Mouse (Mus musculus) intestine, embryonic 16.5 days (tissue): ENCODE measurements around the gene Adcy1. TPM values are rescaled to one million over a fixed set of nuclear protein-coding genes. Genes with fewer than 3 reads are reported as not detected.

Experiments used
- ATAC-seq: fragments of 200-750 bp; cut with Nextera tagmentation; 2 replicates; pipeline ENCODE4 v1.8.0; 2017; ENCODE audit warnings: moderate TSS enrichment, moderate library complexity
- H3K27ac ChIP-seq: fragments of 300-500 bp; sonication (generic); 2 replicates; pipeline ENCODE4 v1.5.1; 2014; ENCODE audit warnings: mild to moderate bottlenecking, low read length
- H3K27me3 ChIP-seq: fragments of 300-500 bp; sonication (generic); replicated peaks from 2 replicates; pipeline ENCODE4 v1.6.1; 2014; ENCODE audit warnings: low read length, control low read depth, mixed read lengths; ENCODE audit not compliant: control insufficient read depth, insufficient read depth
- H3K36me3 ChIP-seq: fragments of 300-500 bp; sonication (generic); 2 replicates; pipeline ENCODE4 v1.6.1; 2014; ENCODE audit warnings: low read length, control low read depth; ENCODE audit not compliant: control insufficient read depth, insufficient read depth
- H3K4me1 ChIP-seq: fragments of 300-500 bp; sonication (generic); 2 replicates; pipeline ENCODE4 v1.6.1; 2014; ENCODE audit warnings: low read length, control low read depth, mixed read lengths; ENCODE audit not compliant: control insufficient read depth, insufficient read depth
- H3K4me2 ChIP-seq: fragments of 300-500 bp; sonication (generic); 2 replicates; pipeline ENCODE4 v1.6.1; 2014; ENCODE audit warnings: low read depth, low read length, control low read depth
- H3K4me3 ChIP-seq: fragments of 300-500 bp; sonication (generic); 2 replicates; pipeline ENCODE4 v1.5.1; 2014; ENCODE audit warnings: mild to moderate bottlenecking, low read length
- H3K9ac ChIP-seq: fragments of 300-500 bp; sonication (generic); 2 replicates; pipeline ENCODE4 v1.6.1; 2014; ENCODE audit warnings: low read depth, low read length
- H3K9me3 ChIP-seq: fragments of 300-500 bp; sonication (generic); 2 replicates; pipeline ENCODE4 v1.6.1; 2016; ENCODE audit warnings: low read length, control low read depth; ENCODE audit not compliant: control insufficient read depth
- WGBS: fragments of 180-500 bp; shearing (Covaris S2); extraction: QIAGEN DNeasy Blood & Tissue Kit; methylation state at CpG from one replicate; pipeline ENCODE4 v1.1.7; 2014; 5-methylcytosine and 5-hydroxymethylcytosine counted together
- polyA plus RNA-seq: library from polyadenylated mRNA; unstranded; fragments of >200 nt; fragmentation: Nextera tagmentation; extraction: Ambion mirVana; gene quantifications from 2 replicates; pipeline ENCODE4 v1.2.1, GENCODE M21; 2015

The Adcy1 gene
- polyA plus RNA-seq, 1 experiment from 2014 or later: 0.68 TPM

- Histone ChIP-seq H3K4me3 (no peak overlapping the region), H3K4me1 (peaks cover 9% of the 10 kb centered on the region), H3K9me3 (no peaks in the 10 kb centered on the region), H3K27ac (no peak overlapping the region), H3K9ac (no peak overlapping the region), H3K36me3 (no peaks in the 10 kb centered on the region), H3K27me3 (peaks cover 4% of the 10 kb centered on the region), H3K4me2 (no peak overlapping the region)
- ATAC-seq: no peak
- WGBS: 88% methylated on average over 6 of the region's 6 CpGs
Measured at GRCm38 (mm10) chr11:7054662-7055265, 8.5 kb upstream of the Adcy1 start.

- H3K4me2 ChIP-seq: no peak overlapping the region; the same call in 1 of the 2 replicates
- WGBS: 21% methylated on average over 14 of the region's 14 CpGs
- peaks cover 9% of the 10 kb centered on the region for H3K4me1 ChIP-seq
- no peak overlapping the region for H3K4me3 ChIP-seq
- H3K27ac ChIP-seq: no peak overlapping the region; the same call in 1 of the 2 replicates
- no peaks in the 10 kb centered on the region for H3K36me3 ChIP-seq
- H3K9me3 ChIP-seq: no peaks in the 10 kb centered on the region
- no peak overlapping the region for H3K9ac ChIP-seq
- peaks cover 4% of the 10 kb centered on the region for H3K27me3 ChIP-seq
- peak; percentile 50; the same call in 1 of the 2 replicates for ATAC-seq
Measured at GRCm38 (mm10) chr11:7055455-7056017, 7.8 kb upstream of the Adcy1 start.

GRCm38 (mm10) chr11:7056121-7056520 lies 7.2 kb upstream of the Adcy1 start:
- peak overlapping the region; percentile 2; the same call in 1 of the 2 replicates for H3K4me2 ChIP-seq
- H3K9me3 ChIP-seq: no peaks in the 10 kb centered on the region
- peaks cover 4% of the 10 kb centered on the region for H3K27me3 ChIP-seq
- 19% methylated on average over 11 of the region's 11 CpGs for WGBS
- H3K9ac ChIP-seq: no peak overlapping the region
- H3K36me3 ChIP-seq: no peaks in the 10 kb centered on the region
- no peak overlapping the region for H3K27ac ChIP-seq
- H3K4me1 ChIP-seq: peaks cover 9% of the 10 kb centered on the region
- no peak; the same call in 1 of the 2 replicates for ATAC-seq
- no peak overlapping the region for H3K4me3 ChIP-seq

GRCm38 (mm10) chr11:7057781-7058180 lies 5.5 kb upstream of the Adcy1 start:
- H3K27me3 ChIP-seq: peaks cover 17% of the 10 kb centered on the region

GRCm38 (mm10) chr11:7061961-7062360 lies 1.3 kb upstream of the Adcy1 start:
- H3K4me2 ChIP-seq: no peak overlapping the region
- peaks cover 13% of the 10 kb centered on the region for H3K4me1 ChIP-seq
- no peaks in the 10 kb centered on the region for H3K9me3 ChIP-seq
- no peak overlapping the region for H3K4me3 ChIP-seq
- H3K36me3 ChIP-seq: no peaks in the 10 kb centered on the region
- H3K9ac ChIP-seq: no peak overlapping the region
- 44% methylated on average over 6 of the region's 6 CpGs for WGBS
- no peak for ATAC-seq
- no peak overlapping the region for H3K27ac ChIP-seq
- peaks cover 49% of the 10 kb centered on the region for H3K27me3 ChIP-seq

More at GRCm38 (mm10) chr11:7057781-7058180, 5.5 kb upstream of the Adcy1 start:
- Histone ChIP-seq H3K4me1 (peaks cover 9% of the 10 kb centered on the region), H3K4me3 (no peak overlapping the region), H3K36me3 (no peaks in the 10 kb centered on the region), H3K9me3 (no peaks in the 10 kb centered on the region), H3K9ac (no peak overlapping the region), H3K27ac (no peak overlapping the region), H3K4me2 (no peak overlapping the region)
- 78% methylated on average over 7 of the region's 7 CpGs for WGBS
- no peak for ATAC-seq

GRCm38 (mm10) chr11:7062566-7062965 lies 723 bp upstream of the Adcy1 start:
- Histone ChIP-seq H3K4me2 (peak overlapping the region; percentile 96), H3K4me1 (peaks cover 13% of the 10 kb centered on the region), H3K36me3 (no peaks in the 10 kb centered on the region), H3K9ac (no peak overlapping the region), H3K27ac (no peak overlapping the region), H3K27me3 (peaks cover 49% of the 10 kb centered on the region), H3K4me3 (no peak overlapping the region; the same call in 1 of the 2 replicates), H3K9me3 (no peaks in the 10 kb centered on the region)
- WGBS: 10% methylated on average over 10 of the region's 10 CpGs
- no peak for ATAC-seq

GRCm38 (mm10) chr11:7063681-7064267 lies 485 bp downstream of the Adcy1 start:
- Histone ChIP-seq H3K9ac (peak overlapping the region; percentile 63), H3K27ac (no peak overlapping the region), H3K9me3 (no peaks in the 10 kb centered on the region), H3K4me3 (peak overlapping the region; percentile 64), H3K36me3 (no peaks in the 10 kb centered on the region), H3K27me3 (peaks cover 45% of the 10 kb centered on the region), H3K4me2 (peak overlapping the region; percentile 96), H3K4me1 (peaks cover 13% of the 10 kb centered on the region)
- WGBS: under 1% methylated on average over 46 of the region's 53 CpGs
- ATAC-seq: peak; percentile 50

- Histone ChIP-seq H3K36me3 (no peaks in the 10 kb centered on the region), H3K9ac (no peak overlapping the region; the same call in 1 of the 2 replicates), H3K4me1 (peaks cover 13% of the 10 kb centered on the region), H3K27me3 (peaks cover 45% of the 10 kb centered on the region), H3K4me3 (peak overlapping the region; percentile 64), H3K9me3 (no peaks in the 10 kb centered on the region), H3K27ac (no peak overlapping the region), H3K4me2 (peak overlapping the region; percentile 96)
- WGBS: 2% methylated on average over 26 of the region's 26 CpGs
- ATAC-seq: peak; percentile 59; the same call in 1 of the 2 replicates
Measured at GRCm38 (mm10) chr11:7064484-7065185, 1.3 kb downstream of the Adcy1 start.

- ATAC-seq: no peak
- Histone ChIP-seq H3K36me3 (no peaks in the 10 kb centered on the region), H3K4me1 (peaks cover 13% of the 10 kb centered on the region), H3K4me3 (no peak overlapping the region), H3K4me2 (peak overlapping the region; percentile 96; the same call in 1 of the 2 replicates), H3K9me3 (no peaks in the 10 kb centered on the region), H3K9ac (no peak overlapping the region), H3K27me3 (peaks cover 45% of the 10 kb centered on the region), H3K27ac (no peak overlapping the region)
- WGBS: 18% methylated on average over 4 of the region's 4 CpGs
Measured at GRCm38 (mm10) chr11:7065388-7065787, 2.1 kb downstream of the Adcy1 start.
